Mouse (Mus musculus) C2C12 (cell line): Measurements from ENCODE around the gene Tle4.

Experiments
- CTCF ChIP-seq: IDR thresholded peaks from one replicate; pipeline ENCODE4 v1.5.1; 2011; ENCODE audit not compliant: control insufficient read depth, insufficient read depth, insufficient read length
- MAX ChIP-seq: IDR thresholded peaks from one replicate; pipeline ENCODE4 v1.6.1; 2011; ENCODE audit warnings: mild to moderate bottlenecking, control low read depth

- TF ChIP-seq CTCF, result no peak
- TF ChIP-seq MAX, result no peak
Observed at GRCm38 (mm10) chr19:14449738-14450137, 148.1 kb downstream of the Tle4 start.
